Mouse (Mus musculus) liver, embryonic 14.5 days (tissue): ENCODE results near the gene Kcnh8.

Experiments used
- CTCF ChIP-seq: IDR thresholded peaks from 2 replicates; pipeline ENCODE4 v1.5.1; 2016; ENCODE audit warnings: antibody characterized with exemption, low read depth, control low read depth
- EP300 ChIP-seq: IDR thresholded peaks from 2 replicates; pipeline ENCODE4 v1.6.1; 2016; ENCODE audit warnings: antibody characterized with exemption, low read depth

GRCm38 (mm10) chr17:52829678-52830077 is 227.2 kb downstream of the Kcnh8 start:
- no peak for TF ChIP-seq EP300
- TF ChIP-seq CTCF: no peak
